Mouse (Mus musculus) heart, postnatal 4 days (tissue): ENCODE results near the gene Vps13c. TPM values are rescaled to one million over a fixed set of nuclear protein-coding genes. Genes with fewer than 3 reads are reported as not detected.
A peak's percentile ranks its signal among the peaks of the same experiment; 100 is the strongest.

Source experiments
- DNase-seq: peaks from one replicate; pipeline ENCODE4 v3.0.0; 2021
- total RNA-seq, 2 experiments: library from RNA; stranded (reverse); gene quantifications; 2 replicates each; pipeline ENCODE4 v1.2.3; 2021

The Vps13c gene
- total RNA-seq, 2 experiments from 2014 or later, result 28.9 to 30.7 TPM

- DNase-seq, result peak; percentile 17
Observed at GRCm38 (mm10) chr9:68022311-68023043, 182.3 kb downstream of the Vps13c start.

- no peak for DNase-seq
Observed at GRCm38 (mm10) chr9:68028631-68029030, 188.4 kb downstream of the Vps13c start.

- DNase-seq, result peak; percentile 34
Observed at GRCm38 (mm10) chr9:68033771-68034170, 193.6 kb downstream of the Vps13c start.

Other genes with a start within 250 kb of the Vps13c start
- 1 to 10 TPM in 1 of 2 experiments, under 1 TPM in 1; 0.92 to 1.4 TPM for gene C2cd4b, start 81.0 kb upstream of the Vps13c start, total RNA-seq
- not detected for gene C2cd4a, start 8.1 kb upstream of the Vps13c start, total RNA-seq